Mouse (Mus musculus): ENCODE results near the gene Mrpl45. TPM values are rescaled to one million over a fixed set of nuclear protein-coding genes. Genes with fewer than 3 reads are reported as not detected.
"Not testable (repeated sequence)": the region's sequence is repeated elsewhere in the genome, so short reads cannot be mapped to it uniquely, and the experiment has no call there.

The Mrpl45 gene
- 10 to 100 TPM; 45.1 to 47.3 TPM for total RNA-seq (2021)

DNA sequence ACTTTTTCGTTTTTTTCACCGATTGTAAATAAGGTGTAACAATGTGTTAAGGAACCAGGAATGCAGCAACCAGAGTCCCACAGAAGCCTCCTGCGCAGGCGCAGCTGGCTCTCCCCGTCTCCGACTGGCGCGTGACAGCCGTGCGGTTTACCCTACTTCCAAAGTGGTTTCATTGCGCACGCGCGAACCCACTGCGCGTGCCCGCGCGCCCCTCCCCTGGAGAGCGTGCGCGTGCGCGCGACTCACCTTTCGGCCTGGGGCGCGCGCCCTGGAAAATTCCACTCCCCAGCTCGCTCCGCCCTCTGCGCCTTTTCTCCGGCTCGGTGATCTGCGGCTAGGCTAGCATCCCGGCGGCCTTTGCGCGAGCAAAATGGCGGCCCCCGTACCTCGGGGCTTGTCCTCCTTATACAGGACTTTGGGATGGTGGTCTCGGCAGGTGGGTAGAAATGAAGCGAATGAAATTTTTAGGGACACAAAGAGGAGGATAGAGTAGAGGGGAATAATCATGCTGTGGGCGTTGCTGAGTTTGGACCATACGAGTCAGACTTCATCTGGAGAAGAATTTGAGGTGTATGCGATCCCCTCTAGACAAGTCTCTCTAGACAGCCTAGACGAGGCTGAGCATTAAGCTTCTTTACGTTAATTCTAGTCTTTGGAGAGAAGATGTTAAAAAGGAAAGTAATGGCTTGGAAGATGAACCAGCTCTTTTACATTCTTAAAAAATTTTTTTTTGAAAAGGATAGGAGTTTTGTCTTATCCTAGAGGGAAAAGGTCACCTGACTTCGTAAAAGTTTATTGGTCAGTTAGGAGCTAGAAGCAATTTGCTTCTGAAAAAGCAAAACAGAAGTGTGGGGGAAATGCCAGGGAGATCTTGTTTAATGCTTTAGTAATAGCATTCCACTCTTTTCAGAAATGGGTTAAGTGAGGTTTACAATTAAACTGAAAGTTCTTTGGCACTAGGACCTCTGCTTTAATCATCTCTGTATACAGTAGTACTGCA, at the start of gene Mrpl45:
TSS of gene Mrpl45 (plus strand) at position 213 of the 1,000 bp plus-strand sequence.
- DNase-seq = peak; percentile 99

DNA sequence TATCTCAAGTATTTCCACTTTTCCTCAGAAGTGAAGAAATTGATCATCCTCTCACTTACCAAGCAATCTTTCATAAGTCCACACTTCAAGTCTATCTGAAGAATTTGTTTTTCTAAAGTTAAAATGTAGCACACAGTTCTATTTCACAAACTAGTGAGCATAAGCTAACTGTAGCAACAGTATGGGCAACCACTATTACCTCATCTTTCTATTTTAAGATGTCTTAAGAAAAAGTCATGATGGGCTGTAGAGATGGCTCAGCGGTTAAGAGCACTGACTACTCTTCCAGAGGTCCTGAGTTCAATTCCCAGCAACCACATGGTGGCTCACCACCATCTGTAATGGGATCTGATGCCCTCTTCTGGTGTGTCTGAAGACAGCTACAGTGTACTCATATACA, 49.0 kb upstream of the Mrpl45 start:
- DNase-seq = not testable (repeated sequence)

DNA sequence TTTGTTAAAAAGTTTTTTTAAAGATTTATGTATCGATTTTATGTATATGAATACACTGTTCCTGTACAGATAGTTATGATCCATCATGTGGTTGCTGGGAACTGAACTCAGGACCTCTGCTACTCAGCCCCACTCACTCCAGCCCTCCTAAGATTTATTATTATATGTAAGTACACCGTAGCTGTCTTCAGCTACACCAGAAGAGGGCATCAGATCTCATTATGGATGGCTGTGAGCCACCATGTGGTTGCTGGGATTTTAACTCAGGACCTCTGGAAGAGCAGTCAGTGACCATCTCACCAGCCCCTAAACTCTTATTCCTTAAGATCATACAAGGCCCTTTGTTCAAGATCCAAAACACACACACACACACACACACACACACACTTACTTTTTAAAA, 45.5 kb upstream of the Mrpl45 start:
- not testable (repeated sequence) for DNase-seq

DNA sequence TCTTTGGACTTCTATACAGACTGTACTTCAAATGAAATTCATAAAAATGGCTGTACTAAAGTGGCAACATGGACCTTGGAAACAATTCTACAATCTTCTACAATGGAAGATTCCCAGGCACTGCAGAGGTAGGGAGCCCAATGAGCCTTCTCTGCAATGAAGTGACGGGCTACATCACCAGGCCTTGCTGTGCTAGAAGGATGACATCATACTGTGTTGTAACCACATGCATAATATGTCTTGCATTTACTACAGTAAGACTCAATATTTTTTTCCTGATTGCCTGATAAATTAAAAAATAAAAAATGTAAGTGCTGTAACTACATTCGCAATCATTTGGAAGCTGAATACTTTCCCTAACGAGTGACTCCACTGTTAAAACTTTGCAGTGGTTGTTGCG, 42.7 kb upstream of the Mrpl45 start:
- DNase-seq = no peak

DNA sequence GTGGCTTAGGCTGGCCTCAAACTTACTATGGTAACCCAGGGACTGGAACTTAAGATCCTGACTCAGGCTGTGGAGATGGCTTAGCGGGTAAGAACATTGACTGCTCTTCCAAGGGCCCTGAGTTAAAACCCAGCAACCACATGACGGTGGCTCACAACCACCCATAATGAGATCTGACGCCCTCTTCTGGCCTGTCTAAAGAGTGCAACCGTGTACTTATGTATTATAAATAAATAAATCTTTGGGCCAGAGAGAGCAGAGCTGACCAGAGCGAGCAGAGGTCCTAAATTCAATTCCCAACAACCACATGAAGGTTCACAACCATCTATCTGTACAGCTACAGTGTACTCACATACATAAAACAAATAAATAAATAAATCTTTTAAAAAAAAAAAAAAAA, 41.9 kb upstream of the Mrpl45 start:
- no peak for DNase-seq

DNA sequence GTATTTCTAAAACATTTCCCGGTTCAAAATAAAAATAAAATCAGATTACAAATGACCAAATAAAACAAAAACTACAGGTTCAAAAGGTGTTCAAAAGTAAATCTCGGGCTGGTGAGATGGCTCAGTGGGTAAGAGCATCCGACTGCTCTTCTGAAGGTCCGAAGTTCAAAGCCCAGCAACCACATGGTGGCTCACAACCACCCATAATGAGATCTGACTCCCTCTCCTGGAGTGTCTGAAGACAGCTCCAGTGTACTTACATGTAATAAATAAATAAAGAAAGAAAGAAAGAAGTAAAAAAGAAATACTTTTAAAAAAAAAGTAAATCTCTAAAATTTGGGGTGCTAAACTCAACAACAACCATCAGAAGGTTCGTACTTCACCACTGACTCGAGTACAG, 40.6 kb upstream of the Mrpl45 start:
- DNase-seq = not testable (repeated sequence)

DNA sequence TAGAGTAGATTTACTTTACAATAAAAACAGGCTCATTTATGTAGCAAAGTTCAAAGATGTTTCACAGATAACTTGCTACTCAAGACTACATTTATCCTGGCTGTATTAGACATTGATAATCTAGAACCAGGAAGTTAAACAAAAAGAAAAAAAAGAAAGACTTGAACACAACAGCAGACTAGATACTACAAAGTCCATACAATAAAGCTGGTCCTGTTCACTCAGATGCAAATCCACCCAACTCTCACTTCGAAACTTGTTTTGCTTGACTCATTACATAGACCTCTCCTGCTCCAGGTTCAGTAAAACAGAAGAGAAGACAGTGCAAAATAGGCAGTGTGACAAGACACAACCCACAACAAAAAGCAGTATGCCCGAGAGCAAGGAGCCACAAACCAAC, 40.2 kb upstream of the Mrpl45 start:
- no peak for DNase-seq

DNA sequence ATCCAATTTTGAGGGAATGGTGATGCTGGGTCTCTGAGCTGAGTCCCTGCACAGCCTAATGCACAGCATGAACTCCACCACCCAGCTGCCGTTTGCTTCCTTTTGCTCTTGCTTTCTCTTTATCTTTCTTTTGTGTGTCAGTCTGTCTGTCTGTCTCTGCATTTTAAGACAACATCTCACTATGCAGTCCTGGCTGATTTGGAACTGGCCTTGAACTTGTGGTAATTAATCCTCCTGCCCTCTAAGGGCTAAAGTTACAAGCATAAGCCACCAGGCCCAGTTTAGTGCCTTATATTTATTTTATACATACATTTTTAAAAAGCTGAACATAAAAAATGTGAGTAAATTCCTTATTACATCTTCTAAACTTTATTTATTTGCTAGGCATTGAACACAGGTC, 39.5 kb upstream of the Mrpl45 start:
- DNase-seq = no peak

DNA sequence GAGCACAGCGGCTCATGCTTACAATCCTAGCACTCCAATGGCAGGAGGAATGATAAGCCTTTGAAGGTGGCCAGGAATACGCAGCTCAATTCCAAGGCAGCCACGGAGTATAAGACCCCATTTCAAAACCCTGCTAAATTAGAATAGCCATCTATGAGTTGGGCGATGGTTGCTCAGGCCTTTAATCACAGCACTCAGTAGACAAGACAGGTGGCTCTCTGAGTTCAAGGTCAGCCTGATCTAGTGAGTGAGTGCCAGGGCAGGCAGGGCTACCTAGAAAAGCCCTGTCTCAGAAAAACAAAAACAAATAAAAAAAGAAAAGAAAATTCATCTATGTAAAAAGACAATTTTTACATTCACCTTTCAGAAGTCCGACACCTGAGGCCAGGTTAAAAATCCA, 38.4 kb upstream of the Mrpl45 start:
- DNase-seq = no peak

DNA sequence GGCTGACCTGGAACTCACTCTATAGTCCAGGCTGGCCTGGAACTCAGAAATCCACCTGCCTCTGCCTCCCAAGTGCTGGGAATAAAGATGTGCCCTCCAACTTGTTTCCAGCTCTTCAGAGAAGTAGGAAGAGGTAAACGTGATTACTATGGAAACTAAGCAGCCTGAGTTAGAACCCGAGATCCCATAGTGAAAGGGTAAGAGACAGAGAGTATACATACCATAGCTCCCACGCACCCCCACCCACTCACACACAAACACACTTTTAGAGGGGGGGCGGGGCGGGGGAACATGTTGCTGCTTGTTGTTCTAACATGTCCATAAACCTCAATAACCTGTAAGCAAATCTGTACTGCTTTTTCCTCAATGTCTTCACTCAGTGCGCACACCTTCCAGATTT, 37.1 kb upstream of the Mrpl45 start:
- DNase-seq = no peak

DNA sequence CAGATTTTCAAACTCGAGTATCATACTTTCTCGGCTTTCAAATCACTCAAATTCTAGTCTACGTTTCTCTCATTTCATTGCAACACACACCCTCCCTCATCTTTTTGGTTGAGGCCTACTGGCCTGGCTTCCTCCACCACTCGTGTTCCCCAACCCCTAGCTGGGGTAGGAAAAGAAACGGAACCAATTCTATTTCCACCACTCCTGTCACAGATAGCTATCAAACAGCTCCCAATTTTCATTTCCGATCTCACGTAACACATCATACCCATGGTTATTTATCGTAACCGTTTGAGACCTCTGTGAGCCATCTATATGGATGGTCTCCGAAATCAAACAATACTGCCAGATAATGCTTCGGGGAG, 36.5 kb upstream of the Mrpl45 start:
- DNase-seq = no peak

DNA sequence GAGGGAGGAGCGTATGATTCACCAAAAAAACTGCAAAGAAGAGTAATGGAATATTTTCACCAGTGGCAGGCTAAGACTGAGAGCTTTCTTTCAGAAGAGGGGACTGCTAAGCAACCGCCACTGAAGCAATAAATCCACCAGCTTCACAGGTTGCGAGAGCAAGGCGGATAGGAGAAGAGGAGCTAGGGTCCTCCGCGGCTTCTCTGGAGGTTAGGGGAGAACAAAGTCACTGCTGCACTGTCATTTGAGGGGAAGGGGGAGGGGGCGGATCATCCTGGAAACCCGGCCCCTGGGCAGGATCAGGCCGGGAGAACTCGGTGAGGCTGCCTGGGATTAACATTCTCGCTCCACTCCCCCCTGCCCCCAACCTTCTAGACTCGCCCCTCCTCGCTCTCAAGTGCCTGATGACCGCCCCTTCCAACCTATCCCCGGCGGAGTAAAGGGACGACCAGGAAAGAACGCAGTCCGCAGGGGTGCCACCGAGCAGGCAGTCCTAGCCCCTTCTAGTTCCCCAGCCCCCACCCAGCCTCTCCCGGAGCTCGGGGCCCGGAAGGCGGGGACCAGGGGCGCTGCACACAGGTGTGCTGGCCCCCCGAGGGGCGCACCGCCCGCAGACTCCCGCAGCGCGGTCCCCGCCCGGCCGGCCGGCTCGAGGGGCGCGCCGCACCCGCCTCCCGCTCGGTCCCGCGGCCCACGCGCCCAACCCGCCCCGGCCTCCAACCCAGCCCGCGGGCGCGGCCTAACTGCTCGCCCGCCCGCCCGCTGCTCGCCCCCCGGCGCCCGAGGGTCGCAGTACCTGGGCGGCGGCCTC, 35.9 kb upstream of the Mrpl45 start:
- peak; percentile 77 for DNase-seq

DNA sequence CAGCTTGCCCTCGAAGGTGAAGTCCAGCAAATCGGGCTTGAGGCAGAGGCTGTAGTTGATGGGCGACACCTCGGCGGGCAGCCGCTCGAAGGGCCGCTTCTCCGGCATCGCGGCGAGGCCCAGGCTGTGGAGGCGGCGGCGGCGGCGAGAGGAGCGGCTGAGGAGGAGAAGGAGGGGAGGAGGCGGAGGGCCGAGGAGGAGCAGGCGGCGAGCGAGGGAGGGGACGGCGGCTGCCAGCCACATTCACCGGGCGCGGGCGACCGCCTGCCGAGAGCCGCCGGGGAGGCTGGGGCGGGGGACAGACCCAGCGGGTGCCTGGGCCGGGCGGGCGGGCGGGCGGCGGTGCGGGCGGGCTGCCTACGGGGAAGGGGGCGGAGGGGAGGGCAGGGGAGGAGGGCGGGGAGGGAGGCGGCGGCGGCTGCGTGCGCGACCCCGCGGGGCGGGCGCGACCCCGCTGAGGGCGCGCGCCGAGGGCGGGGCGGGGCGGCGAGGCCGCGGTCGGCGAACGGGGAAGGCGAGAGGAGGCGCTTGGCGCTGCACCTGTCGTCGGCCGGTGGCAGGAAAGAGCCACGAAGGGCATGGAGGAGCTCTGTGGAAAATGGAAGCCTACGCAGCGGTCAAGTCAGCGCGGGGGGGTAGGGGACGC, 35.2 kb upstream of the Mrpl45 start, which contains the start of gene Npepps:
TSS of gene Npepps (minus strand) at position 423 of the 646 bp plus-strand sequence.
- DNase-seq = peak; percentile 84

DNA sequence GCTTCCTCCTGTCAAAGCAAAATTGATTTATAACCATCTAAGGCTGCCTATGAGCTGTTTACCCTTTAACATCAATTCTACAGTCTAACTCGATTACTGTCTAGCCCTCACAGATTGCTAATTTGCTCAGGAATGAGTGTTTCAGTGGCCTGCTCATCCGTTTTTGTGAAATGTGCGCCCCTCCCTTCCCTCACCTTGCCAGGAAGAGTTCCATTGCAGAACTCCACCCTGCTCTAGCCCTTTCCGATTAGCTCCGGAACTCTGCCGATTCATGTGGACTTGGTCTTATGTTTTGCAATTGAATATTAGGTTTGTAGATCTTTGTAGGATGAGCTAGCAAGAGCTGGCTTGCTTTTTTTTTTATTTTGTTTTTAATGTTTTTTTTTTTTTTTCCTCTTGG, 33.3 kb upstream of the Mrpl45 start:
- DNase-seq = no peak

DNA sequence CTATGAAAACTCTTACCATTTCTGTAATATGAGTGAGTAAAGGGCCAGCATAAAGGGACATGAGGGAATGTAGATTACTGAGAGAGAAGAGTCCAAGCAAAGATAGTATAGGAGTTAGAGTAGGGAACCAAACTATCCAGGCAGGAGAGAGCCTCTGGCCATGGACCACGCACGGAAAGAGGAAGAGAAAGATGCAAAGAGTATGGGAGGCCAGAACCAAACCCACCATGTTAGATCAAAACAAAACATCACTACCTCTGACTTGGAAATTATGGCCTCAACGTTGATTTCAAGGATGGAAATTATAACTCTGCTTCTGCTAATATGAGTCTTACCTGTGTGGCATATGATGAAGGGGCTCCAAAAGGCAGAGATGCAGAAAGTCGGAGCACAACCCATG, 30.7 kb upstream of the Mrpl45 start:
- DNase-seq = no peak

DNA sequence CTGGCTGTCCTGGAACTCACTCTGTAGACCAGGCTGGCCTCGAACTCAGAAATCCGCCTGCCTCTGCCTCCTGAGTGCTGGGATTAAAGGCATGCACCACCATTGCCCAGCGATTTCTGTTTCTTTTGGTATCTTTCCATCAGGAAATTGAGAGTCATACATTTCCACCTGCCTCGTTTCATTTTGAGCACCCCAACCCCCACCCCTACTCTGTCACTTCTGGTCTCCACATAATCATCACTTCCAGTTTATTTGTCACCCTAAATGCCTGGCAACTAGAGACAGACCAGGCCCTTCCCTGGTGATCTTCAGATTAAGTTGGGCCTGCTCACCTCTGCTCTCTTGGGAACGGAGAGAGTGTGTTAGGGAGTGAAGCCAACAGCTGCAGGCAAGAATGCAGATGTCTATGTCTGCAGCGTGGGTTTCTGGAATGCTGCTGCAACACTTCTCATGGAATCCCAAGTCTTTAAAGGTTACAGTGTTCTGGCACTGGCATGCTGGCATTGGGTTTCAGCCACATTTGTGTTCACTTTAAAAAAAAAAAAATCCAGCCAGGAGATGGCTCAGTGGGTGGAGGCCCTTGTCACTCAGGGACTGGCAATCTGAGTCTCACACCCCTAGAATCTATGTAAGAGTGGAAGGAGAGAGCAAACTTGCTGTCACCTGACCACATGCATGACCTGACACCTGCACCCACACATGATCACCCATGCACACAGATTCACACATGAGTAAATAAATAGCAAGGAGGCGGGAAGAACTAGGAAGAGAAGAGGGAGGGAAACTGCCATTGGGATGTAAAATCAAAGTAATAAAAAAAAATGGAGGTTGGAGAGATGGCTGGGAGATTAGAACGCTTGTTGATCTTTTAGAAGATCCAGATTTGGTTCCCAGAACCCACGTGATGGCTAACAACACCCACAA, 29.4 kb upstream of the Mrpl45 start:
- peak; percentile 40 for DNase-seq

DNA sequence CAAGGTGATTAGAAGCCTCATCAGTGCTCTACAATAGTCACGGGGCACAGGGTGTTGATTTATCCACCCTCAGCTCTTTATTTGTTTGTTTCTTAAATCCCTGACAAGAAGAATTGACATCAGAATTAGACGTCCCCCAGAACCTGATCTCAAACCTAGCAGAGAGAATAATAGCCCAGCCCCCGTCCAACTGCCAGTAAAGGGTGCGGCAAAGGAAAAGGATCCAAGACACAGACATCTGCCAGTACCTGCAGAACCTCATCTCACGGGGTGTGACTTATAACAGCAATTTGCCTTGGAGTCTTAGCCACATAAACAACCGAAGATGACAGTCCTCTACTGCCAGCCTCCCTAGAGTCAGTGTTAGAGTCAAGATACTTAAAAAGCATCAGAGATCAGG, 28.5 kb upstream of the Mrpl45 start:
- no peak for DNase-seq

DNA sequence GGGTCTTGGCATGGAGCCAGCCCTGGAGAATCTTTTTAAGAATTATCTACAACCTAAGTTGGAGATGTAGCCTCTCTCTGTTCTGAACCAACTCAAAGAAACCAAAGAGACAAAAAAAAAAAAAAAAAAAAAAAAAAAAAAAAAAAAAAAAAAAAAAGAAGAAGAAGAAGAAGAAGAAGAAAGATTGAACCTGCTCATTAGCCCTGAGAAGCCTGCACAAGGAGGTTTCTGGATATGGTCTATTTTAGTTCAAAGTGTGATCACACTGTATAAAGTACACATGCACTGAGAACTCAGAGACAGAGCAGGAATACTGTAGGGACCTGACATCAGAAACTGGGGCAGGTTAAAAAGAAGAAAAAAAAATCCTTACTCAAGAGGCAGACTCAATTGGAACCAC, 27.9 kb upstream of the Mrpl45 start:
- DNase-seq = no peak

DNA sequence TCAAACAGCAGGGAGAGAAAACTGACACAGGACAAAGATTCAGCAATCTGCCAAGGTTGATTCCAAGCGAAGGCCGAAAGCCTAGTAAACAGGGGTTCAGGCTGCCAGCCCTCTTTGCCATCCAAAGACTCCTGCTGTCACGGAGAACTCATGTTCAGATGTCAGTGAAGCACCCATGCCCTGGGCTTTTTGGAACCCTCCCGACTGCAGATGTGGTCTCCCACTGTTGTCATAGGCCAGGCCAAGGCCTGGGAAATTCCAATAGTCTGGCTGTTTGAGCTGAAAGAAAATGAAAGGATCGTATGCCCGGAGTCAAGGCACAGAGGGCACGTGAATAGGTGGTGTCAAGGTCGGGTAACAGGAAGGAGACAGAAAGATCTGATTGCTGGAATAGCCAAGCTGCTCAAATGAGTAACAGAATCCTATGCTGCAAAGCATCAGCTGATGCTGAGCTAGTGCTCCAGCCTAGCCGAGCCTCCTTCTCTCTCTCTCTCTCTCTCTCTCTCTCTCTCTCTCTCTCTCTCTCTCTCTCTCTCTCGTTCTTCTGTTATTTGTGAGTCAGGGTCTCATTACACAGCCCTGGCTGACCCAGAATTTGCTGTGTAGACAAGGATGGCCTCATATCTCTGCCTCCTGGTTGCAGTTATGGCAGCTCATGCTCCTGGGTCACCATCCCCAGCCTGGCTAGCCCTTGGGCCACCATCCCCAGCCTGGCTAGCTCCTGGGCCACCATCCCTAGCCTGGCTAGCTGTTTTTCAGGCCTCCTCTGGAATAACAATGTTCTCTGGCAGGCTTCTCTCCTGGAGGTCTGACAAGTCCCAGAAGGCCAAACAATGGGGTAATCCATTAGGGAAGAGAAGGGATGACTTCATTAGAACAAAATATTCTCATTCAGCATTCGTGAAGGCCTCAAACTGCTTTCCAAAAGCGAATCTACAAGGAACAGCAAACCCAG, 26.0 kb upstream of the Mrpl45 start:
- peak; percentile 42 for DNase-seq

DNA sequence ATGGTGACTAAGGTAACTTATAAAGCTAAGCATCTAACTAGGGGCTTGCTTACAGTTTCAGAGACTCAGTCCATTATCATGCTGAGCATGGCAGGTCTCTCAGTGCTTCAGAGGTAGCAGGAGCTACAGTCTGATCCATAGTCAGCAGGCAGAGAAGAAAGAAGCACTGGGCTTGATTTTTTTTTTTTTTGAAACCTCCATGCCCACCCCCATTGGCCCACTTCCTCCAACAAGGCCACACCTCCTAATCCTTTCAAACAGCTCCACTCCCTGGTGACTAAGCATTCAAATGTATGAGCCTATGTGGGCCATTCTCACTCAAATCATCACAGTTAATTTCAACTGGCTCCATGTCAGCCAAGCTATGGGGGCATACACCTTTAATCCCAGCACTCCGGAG, 22.8 kb upstream of the Mrpl45 start:
- no peak for DNase-seq

DNA sequence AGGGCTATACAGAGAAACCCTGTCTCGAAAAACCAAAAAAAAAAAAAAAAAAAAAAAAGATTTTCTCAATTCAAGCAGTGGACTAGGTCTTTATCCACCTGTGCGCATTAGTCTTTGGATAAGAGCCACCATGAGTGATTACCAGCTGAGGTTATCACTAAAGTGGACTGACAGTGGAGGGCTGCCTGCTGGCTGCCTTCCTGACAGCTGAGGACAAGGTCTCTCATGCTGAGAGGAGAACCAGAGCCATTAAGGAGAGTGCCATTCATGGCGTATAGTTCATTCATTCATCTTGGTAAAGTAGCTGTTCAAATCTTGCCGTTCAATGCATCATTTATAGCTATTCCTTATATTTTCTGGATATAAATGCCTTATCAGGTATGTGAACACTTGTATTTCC, 19.0 kb upstream of the Mrpl45 start:
- DNase-seq = peak; percentile 36
